Mouse (Mus musculus) adrenal gland, postnatal 36 days (tissue): Measurements from ENCODE around the gene Arid4b. TPM values are rescaled to one million over a fixed set of nuclear protein-coding genes. Genes with fewer than 3 reads are reported as not detected.

Experiments used
- total RNA-seq, 2 experiments: library from RNA; stranded (reverse); gene quantifications; 2 replicates each; pipeline ENCODE4 v1.2.3; 2021

The Arid4b gene
- total RNA-seq, 2 experiments from 2014 or later = 29.6 to 32.4 TPM

Other genes starting within 250 kb of the Arid4b start
- 10 to 100 TPM; 24.9 to 31.0 TPM for gene B3galnt2, start 108.8 kb upstream of the Arid4b start, total RNA-seq
- 10 to 100 TPM; 34.1 to 38.3 TPM for gene Tbce, start 23.6 kb upstream of the Arid4b start, total RNA-seq
- gene Ggps1, start 256 bp downstream of the Arid4b start, total RNA-seq = 10 to 100 TPM; 36.8 to 39.0 TPM